21 mouse cellular contexts compared by ENCODE assay signal in the genomic region with DNA sequence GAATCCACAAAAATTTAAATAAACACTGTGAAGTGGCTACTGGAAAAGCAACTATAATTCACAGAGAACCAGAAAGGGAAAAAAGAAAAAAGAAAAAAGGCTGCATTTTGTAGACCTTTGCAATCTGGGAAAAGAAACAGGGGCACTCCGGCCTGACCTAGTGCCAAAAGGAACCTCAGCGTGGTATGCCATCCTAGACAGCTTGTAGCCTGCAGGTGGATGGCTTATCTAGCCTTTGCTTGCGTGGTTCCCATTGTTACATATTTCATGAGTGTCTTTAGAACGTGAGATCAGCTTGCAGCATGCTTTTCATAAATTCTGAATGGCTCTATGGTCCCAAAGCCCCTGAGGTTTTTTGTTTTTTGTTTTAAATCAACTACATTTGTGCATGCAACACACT.
DNase-seq lines count a peak whose midpoint lies in the region; ATAC-seq lines count a peak whose summit lies in the region.
"Had no signal": no experiment of that assay in that cellular context is flagged by ENCODE, and none has a peak within 500 bp of the region (broad histone marks: within the 10 kb centered on the region; RNA-seq: fewer than 3 reads in every experiment).

No protein-coding gene starts in this region.

- DNase-seq in cerebellum, postnatal 14 days = peak; percentile 32 to 41
- no peak for DNase-seq in cerebellum, adult 9-10 months
- no peak for DNase-seq in hindbrain, embryonic 11.5 days (ENCODE audit: low spot score)
- DNase-seq in neural tube, embryonic 10.5 days (ENCODE audit: extremely low spot score, low spot score) = no peak
- no peak for DNase-seq in left cerebral cortex, postnatal 25 days (ENCODE audit: low spot score in 2 of 2)
- DNase-seq: adrenal gland, postnatal 10 days; cerebellum, adult 11 months; cerebellum, adult 9-11 months; embryo, embryonic 11 days; gastrocnemius, adult 2 months; gastrocnemius, postnatal 36 days; heart, adult 11 months; heart, postnatal 36 days had no signal

- no peak overlapping the region for H3K4me2 ChIP-seq in hindbrain, embryonic 13.5 days
- H3K4me2 ChIP-seq in hindbrain, embryonic 11.5 days (replicated peaks; ENCODE audit: low read depth, low read length) = no peak overlapping the region
- no peak overlapping the region for H3K4me2 ChIP-seq in neural tube, embryonic 13.5 days
- no peak overlapping the region for H3K4me2 ChIP-seq in midbrain, embryonic 16.5 days (ENCODE audit: low read length)
- H3K4me2 ChIP-seq: embryonic facial prominence, embryonic 15.5 days; heart, embryonic 13.5 days had no signal

- H3K27me3 ChIP-seq in hindbrain, embryonic 13.5 days = no peaks in the 10 kb centered on the region
- no peaks in the 10 kb centered on the region for H3K27me3 ChIP-seq in hindbrain, embryonic 11.5 days (ENCODE audit: control insufficient read depth, insufficient read depth, low read length)
- H3K27me3 ChIP-seq in neural tube, embryonic 13.5 days = no peaks in the 10 kb centered on the region
- H3K27me3 ChIP-seq in midbrain, embryonic 16.5 days (ENCODE audit: control insufficient read depth, insufficient read depth, low read depth, low read length) = no peaks in the 10 kb centered on the region
- H3K27me3 ChIP-seq: embryonic facial prominence, embryonic 15.5 days; heart, embryonic 13.5 days had no signal

- no peak overlapping the region for H3K4me3 ChIP-seq in hindbrain, embryonic 13.5 days
- no peak overlapping the region for H3K4me3 ChIP-seq in hindbrain, embryonic 11.5 days (ENCODE audit: low read depth, low read length)
- H3K4me3 ChIP-seq in neural tube, embryonic 13.5 days = no peak overlapping the region
- H3K4me3 ChIP-seq in midbrain, embryonic 16.5 days (ENCODE audit: low read depth, low read length) = no peak overlapping the region
- H3K4me3 ChIP-seq: embryonic facial prominence, embryonic 15.5 days; erythroblast, embryonic 14.5 days; forebrain, embryonic 10.5 days; gastrocnemius, adult 2 months; heart, embryonic 13.5 days had no signal

- intact Hi-C loops in left cerebral cortex, postnatal 25 days (cut with DNase I) = no loop called here

- no peaks in the 10 kb centered on the region for H3K9me3 ChIP-seq in hindbrain, embryonic 13.5 days
- no peaks in the 10 kb centered on the region for H3K9me3 ChIP-seq in hindbrain, embryonic 11.5 days (ENCODE audit: control insufficient read depth, low read length)
- no peaks in the 10 kb centered on the region for H3K9me3 ChIP-seq in neural tube, embryonic 13.5 days
- no peaks in the 10 kb centered on the region for H3K9me3 ChIP-seq in midbrain, embryonic 16.5 days (replicated peaks; ENCODE audit: control insufficient read depth, low read length, poor library complexity, severe bottlenecking)
- H3K9me3 ChIP-seq: embryonic facial prominence, embryonic 15.5 days; forebrain, embryonic 10.5 days; heart, embryonic 13.5 days had no signal

- ATAC-seq in hindbrain, embryonic 13.5 days (ENCODE audit: low FRiP score) = peak; percentile 51
- no peak for ATAC-seq in hindbrain, embryonic 11.5 days (ENCODE audit: low FRiP score)
- ATAC-seq in neural tube, embryonic 13.5 days (ENCODE audit: low read depth) = peak; percentile 52; the same call in 1 of the 2 replicates
- peak; percentile 40; the same call in 1 of the 2 replicates for ATAC-seq in midbrain, embryonic 16.5 days
- ATAC-seq: intestine, embryonic 16.5 days had no signal

- no peaks in the 10 kb centered on the region for H3K36me3 ChIP-seq in hindbrain, embryonic 13.5 days
- H3K36me3 ChIP-seq in hindbrain, embryonic 11.5 days (ENCODE audit: control insufficient read depth, insufficient read depth, low read length) = no peaks in the 10 kb centered on the region
- H3K36me3 ChIP-seq in neural tube, embryonic 13.5 days = no peaks in the 10 kb centered on the region
- no peaks in the 10 kb centered on the region for H3K36me3 ChIP-seq in midbrain, embryonic 16.5 days (ENCODE audit: control insufficient read depth, insufficient read depth, low read length)
- H3K36me3 ChIP-seq: embryonic facial prominence, embryonic 15.5 days; forebrain, embryonic 10.5 days; heart, embryonic 13.5 days had no signal

- H3K9ac ChIP-seq in hindbrain, embryonic 13.5 days = no peak overlapping the region
- H3K9ac ChIP-seq in hindbrain, embryonic 11.5 days (ENCODE audit: low read depth, low read length) = no peak overlapping the region
- H3K9ac ChIP-seq in neural tube, embryonic 13.5 days = no peak overlapping the region
- no peak overlapping the region for H3K9ac ChIP-seq in midbrain, embryonic 16.5 days (ENCODE audit: low read depth, low read length)
- H3K9ac ChIP-seq: embryonic facial prominence, embryonic 15.5 days; heart, embryonic 13.5 days had no signal

- WGBS in hindbrain, embryonic 13.5 days = 42% methylated on average over 4 of the region's 4 CpGs
- WGBS in hindbrain, embryonic 11.5 days = 70% methylated on average over 4 of the region's 4 CpGs
- WGBS in neural tube, embryonic 13.5 days = 49% methylated on average over 4 of the region's 4 CpGs
- WGBS in midbrain, embryonic 16.5 days = 19% methylated on average over 4 of the region's 4 CpGs

- H3K4me1 ChIP-seq in hindbrain, embryonic 13.5 days (replicated peaks) = peaks cover 31% of the 10 kb centered on the region
- no peaks in the 10 kb centered on the region for H3K4me1 ChIP-seq in hindbrain, embryonic 11.5 days (replicated peaks; ENCODE audit: control insufficient read depth, insufficient read depth, low read length)
- H3K4me1 ChIP-seq in neural tube, embryonic 13.5 days (replicated peaks) = peaks cover 23% of the 10 kb centered on the region
- peaks cover 8% of the 10 kb centered on the region for H3K4me1 ChIP-seq in midbrain, embryonic 16.5 days (ENCODE audit: control insufficient read depth, insufficient read depth, low read length)
- H3K4me1 ChIP-seq: embryonic facial prominence, embryonic 15.5 days; heart, embryonic 13.5 days had no signal

- peak overlapping the region; percentile 56; the same call in 1 of the 2 replicates for H3K27ac ChIP-seq in hindbrain, embryonic 13.5 days
- H3K27ac ChIP-seq in hindbrain, embryonic 11.5 days (ENCODE audit: low read depth, low read length) = no peak overlapping the region
- H3K27ac ChIP-seq in neural tube, embryonic 13.5 days (replicated peaks) = peak overlapping the region; percentile 49; the same call in 1 of the 2 replicates
- H3K27ac ChIP-seq in midbrain, embryonic 16.5 days (ENCODE audit: low read length) = no peak overlapping the region
- H3K27ac ChIP-seq: embryonic facial prominence, embryonic 15.5 days; forebrain, embryonic 10.5 days; gastrocnemius, adult 2 months; heart, embryonic 13.5 days had no signal

Comparison
In these comparisons a context has a peak if more than half of its experiments do, and no peak if none do; other contexts are left out.
1. DNase-seq: peak in cerebellum, postnatal 14 days (2 of 2); none in cerebellum, adult 9-10 months (single experiment), hindbrain, embryonic 11.5 days (single experiment), neural tube, embryonic 10.5 days (single experiment) and left cerebral cortex, postnatal 25 days (0 of 2).
2. H3K27ac ChIP-seq: peak in hindbrain, embryonic 13.5 days (single experiment) and neural tube, embryonic 13.5 days (single experiment); none in hindbrain, embryonic 11.5 days (single experiment) and midbrain, embryonic 16.5 days (single experiment).